Mouse (Mus musculus) liver, adult 2 months (tissue): Measurements from ENCODE around the gene Mapk10.

Experiments used
- CTCF ChIP-seq: fragments of 200-500 bp; IDR thresholded peaks from 2 replicates; pipeline ENCODE4 v1.5.1; 2011; ENCODE audit warnings: low read depth, low read length, control low read depth
- POLR2A ChIP-seq: fragments of 200-500 bp; IDR thresholded peaks from 2 replicates; pipeline ENCODE4 v1.6.1; 2011; ENCODE audit warnings: low read length, control low read depth; ENCODE audit not compliant: insufficient read depth; ENCODE audit errors: extremely low read depth

- TF ChIP-seq CTCF (no peak), POLR2A (no peak)
Measured at GRCm38 (mm10) chr5:102952918-102953317, 258.2 kb downstream of the Mapk10 start.
